Mouse (Mus musculus): ENCODE measurements around the gene Akap7. TPM values are rescaled to one million over a fixed set of nuclear protein-coding genes. Genes with fewer than 3 reads are reported as not detected.
"Not testable (repeated sequence)": the region's sequence is repeated elsewhere in the genome, so short reads cannot be mapped to it uniquely, and the experiment has no call there.

The Akap7 gene
- polyA plus RNA-seq, 1 experiment from 2014 or later, result 35.1 TPM

DNA sequence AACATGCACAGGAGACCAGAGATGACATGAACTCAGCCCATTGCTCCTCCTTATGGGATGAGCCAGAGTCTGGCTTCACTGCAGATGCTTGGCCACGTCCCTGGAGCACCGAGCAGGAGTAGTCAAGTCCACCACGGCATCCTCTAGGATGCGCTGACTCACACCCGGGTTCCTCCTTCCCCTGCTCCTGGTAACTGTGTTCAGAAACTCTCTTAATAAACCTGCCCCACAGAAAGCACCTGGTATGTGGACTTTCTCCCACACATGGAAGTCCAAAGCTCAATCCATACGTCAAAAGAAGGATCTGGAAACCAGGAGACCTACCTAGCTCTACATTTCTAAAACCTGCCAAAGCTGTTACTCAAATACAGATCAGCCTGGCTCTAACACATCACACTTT is 124.4 kb downstream of the Akap7 start:
- WGBS, result 98% methylated on average over 6 of the region's 6 CpGs
- H3K4me3 ChIP-seq (replicated peaks; ENCODE audit: low read depth, low read length), result no peak overlapping the region
- H3K36me3 ChIP-seq (ENCODE audit: control insufficient read depth, insufficient read depth, low read length), result no peaks in the 10 kb centered on the region
- H3K4me2 ChIP-seq (ENCODE audit: low read length), result no peak overlapping the region
- H3K27me3 ChIP-seq (ENCODE audit: control insufficient read depth, insufficient read depth, low read length), result no peaks in the 10 kb centered on the region
- no peaks in the 10 kb centered on the region for H3K4me1 ChIP-seq (ENCODE audit: control insufficient read depth, insufficient read depth, low read length)
- no peaks in the 10 kb centered on the region for H3K9me3 ChIP-seq (ENCODE audit: control insufficient read depth, low read length)
- no peak overlapping the region for H3K9ac ChIP-seq (replicated peaks; ENCODE audit: low read length)
- DNase-seq, result no peak
- no peak for ATAC-seq (ENCODE audit: low FRiP score, low TSS enrichment)
- H3K27ac ChIP-seq (replicated peaks; ENCODE audit: low read depth, low read length), result no peak overlapping the region

DNA sequence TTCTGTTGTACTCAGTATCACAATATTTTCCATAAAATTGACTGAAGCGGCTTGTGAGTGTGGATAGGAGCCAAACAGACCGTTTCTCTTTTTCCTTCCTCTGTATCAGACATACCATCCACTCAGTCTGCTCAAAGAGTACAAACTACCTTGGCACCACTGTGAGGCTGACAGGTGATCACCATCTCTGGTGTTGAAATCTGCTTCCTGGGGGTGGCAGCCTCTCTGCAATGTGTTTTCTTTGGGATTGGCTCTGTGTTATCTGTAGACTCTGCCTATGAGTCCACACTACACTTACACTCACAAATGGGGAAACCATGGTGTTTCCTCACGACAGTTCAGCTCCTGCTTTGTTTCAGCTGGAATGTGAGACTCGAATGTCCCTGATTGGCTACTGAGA is 128.6 kb downstream of the Akap7 start:
- H3K9me3 ChIP-seq (ENCODE audit: control insufficient read depth, low read length), result no peaks in the 10 kb centered on the region
- no peak overlapping the region for H3K4me2 ChIP-seq (ENCODE audit: low read length)
- no peaks in the 10 kb centered on the region for H3K4me1 ChIP-seq (ENCODE audit: control insufficient read depth, insufficient read depth, low read length)
- no peak overlapping the region for H3K27ac ChIP-seq (replicated peaks; ENCODE audit: low read depth, low read length)
- no peaks in the 10 kb centered on the region for H3K27me3 ChIP-seq (ENCODE audit: control insufficient read depth, insufficient read depth, low read length)
- no peak for DNase-seq
- no peak overlapping the region for H3K4me3 ChIP-seq (replicated peaks; ENCODE audit: low read depth, low read length)
- no peak for ATAC-seq (ENCODE audit: low FRiP score, low TSS enrichment)
- no peaks in the 10 kb centered on the region for H3K36me3 ChIP-seq (ENCODE audit: control insufficient read depth, insufficient read depth, low read length)
- WGBS, result 81% methylated on average over 4 of the region's 4 CpGs
- no peak overlapping the region for H3K9ac ChIP-seq (replicated peaks; ENCODE audit: low read length)

DNA sequence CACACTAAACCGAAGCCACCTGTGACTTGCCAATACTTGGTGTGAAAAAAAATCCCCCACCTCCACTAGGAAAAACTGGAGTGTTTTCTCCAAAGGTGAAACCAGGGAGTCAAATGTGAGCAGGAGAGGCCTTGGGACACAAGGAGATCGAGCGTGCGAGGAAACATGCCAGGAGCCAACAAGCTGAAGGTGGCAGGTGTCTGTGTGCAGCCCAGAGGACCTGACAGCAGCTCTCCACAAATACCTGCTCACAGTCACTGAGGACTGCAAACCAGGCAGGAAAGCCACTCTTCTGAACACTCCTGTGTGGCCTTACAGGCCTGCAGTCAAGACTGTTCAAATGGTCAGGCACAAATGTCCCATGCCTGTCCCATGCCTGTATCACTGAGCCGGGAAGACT is 130.4 kb downstream of the Akap7 start:
- no peak for ATAC-seq (ENCODE audit: low FRiP score, low TSS enrichment)
- 95% methylated on average over 5 of the region's 5 CpGs for WGBS
- no peak overlapping the region for H3K27ac ChIP-seq (replicated peaks; ENCODE audit: low read depth, low read length)

DNA sequence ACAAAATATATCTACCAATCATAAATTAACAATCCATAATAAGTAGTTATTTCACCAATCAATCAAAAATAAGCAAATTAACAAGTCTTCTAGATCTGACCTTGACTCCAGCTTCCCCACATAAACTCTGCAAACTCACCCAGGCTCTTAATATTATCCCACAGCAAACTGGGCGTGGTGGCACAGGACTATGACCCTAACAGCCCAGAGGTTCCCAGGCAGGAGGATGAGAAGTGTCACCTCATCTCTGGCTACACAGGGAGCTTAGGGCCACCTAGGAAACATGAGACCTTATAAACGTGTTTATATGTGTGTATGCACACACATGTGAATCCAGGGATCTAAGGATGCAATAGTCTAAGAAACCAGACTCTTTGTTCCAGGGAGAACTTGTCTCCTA is 132.8 kb downstream of the Akap7 start:
- Histone ChIP-seq H3K4me2 (ENCODE audit: low read length) (no peak overlapping the region), H3K9ac (replicated peaks; ENCODE audit: low read length) (no peak overlapping the region), H3K36me3 (ENCODE audit: control insufficient read depth, insufficient read depth, low read length) (no peaks in the 10 kb centered on the region), H3K4me1 (ENCODE audit: control insufficient read depth, insufficient read depth, low read length) (no peaks in the 10 kb centered on the region), H3K9me3 (ENCODE audit: control insufficient read depth, low read length) (no peaks in the 10 kb centered on the region), H3K27ac (replicated peaks; ENCODE audit: low read depth, low read length) (no peak overlapping the region), H3K27me3 (ENCODE audit: control insufficient read depth, insufficient read depth, low read length) (no peaks in the 10 kb centered on the region), H3K4me3 (replicated peaks; ENCODE audit: low read depth, low read length) (no peak overlapping the region)
- no peak for DNase-seq
- no peak for ATAC-seq (ENCODE audit: low FRiP score, low TSS enrichment)
- WGBS, result 81% methylated on average over 2 of the region's 2 CpGs

More for the DNA sequence above, 130.4 kb downstream of the Akap7 start:
- Histone ChIP-seq H3K4me2 (ENCODE audit: low read length) (no peak overlapping the region), H3K9ac (replicated peaks; ENCODE audit: low read length) (no peak overlapping the region), H3K9me3 (ENCODE audit: control insufficient read depth, low read length) (no peaks in the 10 kb centered on the region), H3K4me1 (ENCODE audit: control insufficient read depth, insufficient read depth, low read length) (no peaks in the 10 kb centered on the region), H3K36me3 (ENCODE audit: control insufficient read depth, insufficient read depth, low read length) (no peaks in the 10 kb centered on the region), H3K4me3 (replicated peaks; ENCODE audit: low read depth, low read length) (no peak overlapping the region), H3K27me3 (ENCODE audit: control insufficient read depth, insufficient read depth, low read length) (no peaks in the 10 kb centered on the region)
- no peak for DNase-seq

DNA sequence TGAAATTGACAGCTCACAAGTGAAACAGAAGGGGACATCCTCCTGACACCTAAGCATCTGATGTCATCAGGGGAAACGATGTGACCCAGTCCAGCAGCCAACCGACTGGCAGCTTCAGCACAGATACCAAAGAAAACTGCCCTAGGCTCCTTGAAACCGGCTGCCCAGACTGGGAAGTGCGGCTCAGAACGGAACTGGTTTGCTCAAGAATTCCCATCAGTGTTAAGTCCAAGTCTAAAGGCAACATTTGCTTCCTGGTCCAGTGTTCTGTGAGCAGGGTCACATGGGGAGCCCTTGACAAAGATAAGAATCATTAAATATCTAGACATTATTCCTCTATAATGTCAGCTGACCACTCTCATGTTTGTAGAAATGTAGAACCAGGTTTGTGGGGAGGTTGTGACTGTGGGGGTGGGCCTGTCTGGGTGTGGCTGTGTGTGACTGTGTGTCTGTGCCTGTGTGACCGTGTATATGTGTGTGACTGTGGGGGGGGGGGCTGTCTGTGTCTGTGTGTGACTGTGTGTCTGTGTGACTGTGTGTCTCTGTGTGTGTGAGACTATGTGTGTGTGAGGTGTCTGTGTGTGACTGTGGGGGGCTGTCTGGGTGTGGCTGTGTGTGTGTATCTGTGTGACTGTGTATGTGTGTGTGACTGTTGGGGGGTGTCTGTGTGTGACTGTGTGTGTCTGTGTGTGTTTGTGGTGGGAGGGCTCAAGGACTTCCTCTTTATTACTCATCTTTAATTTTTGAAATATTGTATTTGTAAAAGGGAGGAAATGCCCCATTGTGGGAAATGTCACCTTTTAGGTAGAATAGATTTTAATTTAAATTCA is 140.1 kb downstream of the Akap7 start:
- Histone ChIP-seq H3K27ac (replicated peaks; ENCODE audit: low read depth, low read length) (no peak overlapping the region), H3K4me1 (ENCODE audit: control insufficient read depth, insufficient read depth, low read length) (no peaks in the 10 kb centered on the region), H3K9ac (replicated peaks; ENCODE audit: low read length) (no peak overlapping the region), H3K27me3 (ENCODE audit: control insufficient read depth, insufficient read depth, low read length) (no peaks in the 10 kb centered on the region), H3K4me3 (replicated peaks; ENCODE audit: low read depth, low read length) (no peak overlapping the region), H3K9me3 (ENCODE audit: control insufficient read depth, low read length) (no peaks in the 10 kb centered on the region), H3K36me3 (ENCODE audit: control insufficient read depth, insufficient read depth, low read length) (no peaks in the 10 kb centered on the region), H3K4me2 (ENCODE audit: low read length) (no peak overlapping the region)
- no peak for DNase-seq
- ATAC-seq (ENCODE audit: low FRiP score, low TSS enrichment), result no peak
- 85% methylated on average over 6 of the region's 6 CpGs for WGBS

DNA sequence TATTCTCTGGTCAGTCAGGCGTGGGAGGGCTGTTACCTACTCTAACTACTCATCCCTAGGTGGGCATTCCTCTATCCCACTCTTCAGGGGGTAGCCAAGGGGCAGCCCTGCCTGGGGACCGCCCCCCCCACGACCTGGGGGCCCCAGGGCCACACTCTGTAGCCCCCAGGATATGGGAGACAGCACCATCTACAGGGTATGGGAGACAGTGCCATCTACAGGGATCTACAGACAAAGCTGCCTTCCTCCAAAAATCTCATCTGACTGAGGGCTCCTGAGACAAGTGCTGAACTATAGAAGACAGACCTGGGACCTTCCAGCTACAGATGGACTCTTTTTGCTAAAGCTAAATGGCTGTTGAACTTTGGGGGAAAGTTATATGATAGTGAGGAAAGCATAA is 144.2 kb downstream of the Akap7 start:
- H3K27me3 ChIP-seq (ENCODE audit: control insufficient read depth, insufficient read depth, low read length); H3K4me1 ChIP-seq (ENCODE audit: control insufficient read depth, insufficient read depth, low read length); H3K4me3 ChIP-seq (replicated peaks; ENCODE audit: low read depth, low read length); ATAC-seq (ENCODE audit: low FRiP score, low TSS enrichment); H3K9ac ChIP-seq (replicated peaks; ENCODE audit: low read length); H3K27ac ChIP-seq (replicated peaks; ENCODE audit: low read depth, low read length); H3K9me3 ChIP-seq (ENCODE audit: control insufficient read depth, low read length); H3K4me2 ChIP-seq (ENCODE audit: low read length); H3K36me3 ChIP-seq (ENCODE audit: control insufficient read depth, insufficient read depth, low read length); DNase-seq: not testable (repeated sequence)
- WGBS, result 33% methylated on average over 3 of the region's 3 CpGs

DNA sequence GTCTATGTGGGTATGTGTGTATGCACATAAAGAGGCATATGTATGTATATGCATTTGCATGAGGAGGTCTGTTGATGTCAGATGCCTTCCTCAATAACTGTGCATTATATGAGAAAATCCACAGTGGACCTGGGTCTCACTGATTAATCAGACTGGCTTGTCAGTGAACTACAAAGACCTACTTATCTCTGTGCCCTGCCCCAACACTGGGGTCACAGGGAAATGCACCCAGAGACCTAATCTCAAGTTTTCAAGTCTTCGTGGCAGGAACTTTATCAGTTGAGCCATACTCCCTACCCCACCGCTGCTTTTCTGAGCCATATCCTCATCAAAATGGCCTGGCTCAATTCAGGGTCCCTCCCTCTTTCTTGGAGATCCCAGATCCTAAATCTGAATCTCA is 146.0 kb downstream of the Akap7 start:
- Histone ChIP-seq H3K9ac (replicated peaks; ENCODE audit: low read length) (no peak overlapping the region), H3K27ac (replicated peaks; ENCODE audit: low read depth, low read length) (no peak overlapping the region), H3K27me3 (ENCODE audit: control insufficient read depth, insufficient read depth, low read length) (no peaks in the 10 kb centered on the region), H3K4me2 (ENCODE audit: low read length) (no peak overlapping the region), H3K4me3 (replicated peaks; ENCODE audit: low read depth, low read length) (no peak overlapping the region), H3K4me1 (ENCODE audit: control insufficient read depth, insufficient read depth, low read length) (no peaks in the 10 kb centered on the region), H3K9me3 (ENCODE audit: control insufficient read depth, low read length) (no peaks in the 10 kb centered on the region), H3K36me3 (ENCODE audit: control insufficient read depth, insufficient read depth, low read length) (no peaks in the 10 kb centered on the region)
- ATAC-seq (ENCODE audit: low FRiP score, low TSS enrichment) (no peak), DNase-seq (no peak)
- WGBS, result 86% methylated on average over 2 of the region's 2 CpGs

DNA sequence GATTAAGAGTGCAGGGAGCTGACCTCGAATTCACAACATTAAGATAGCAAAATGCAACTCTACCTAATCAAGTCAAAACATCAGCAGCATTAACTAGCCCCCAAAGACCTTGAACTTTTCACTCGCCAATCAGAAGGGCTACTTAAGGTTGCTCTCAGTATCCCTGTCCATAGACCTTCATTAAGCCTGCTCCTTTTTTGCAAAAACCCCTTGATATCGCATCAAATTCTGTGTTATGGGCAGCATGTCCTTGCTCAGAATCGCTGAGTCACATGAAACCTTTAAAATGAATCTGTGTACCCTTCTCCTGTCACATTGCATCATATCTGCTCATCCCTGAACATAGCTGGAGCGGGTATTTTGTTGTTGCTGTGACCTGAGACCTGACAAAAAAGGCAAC is 149.0 kb downstream of the Akap7 start:
- 88% methylated on average over 5 of the region's 5 CpGs for WGBS
- Histone ChIP-seq H3K4me1 (ENCODE audit: control insufficient read depth, insufficient read depth, low read length) (no peaks in the 10 kb centered on the region), H3K9me3 (ENCODE audit: control insufficient read depth, low read length) (no peaks in the 10 kb centered on the region), H3K36me3 (ENCODE audit: control insufficient read depth, insufficient read depth, low read length) (no peaks in the 10 kb centered on the region), H3K4me2 (ENCODE audit: low read length) (no peak overlapping the region), H3K4me3 (replicated peaks; ENCODE audit: low read depth, low read length) (no peak overlapping the region), H3K9ac (replicated peaks; ENCODE audit: low read length) (no peak overlapping the region), H3K27me3 (ENCODE audit: control insufficient read depth, insufficient read depth, low read length) (no peaks in the 10 kb centered on the region), H3K27ac (replicated peaks; ENCODE audit: low read depth, low read length) (no peak overlapping the region)
- ATAC-seq (ENCODE audit: low FRiP score, low TSS enrichment), result no peak
- no peak for DNase-seq

DNA sequence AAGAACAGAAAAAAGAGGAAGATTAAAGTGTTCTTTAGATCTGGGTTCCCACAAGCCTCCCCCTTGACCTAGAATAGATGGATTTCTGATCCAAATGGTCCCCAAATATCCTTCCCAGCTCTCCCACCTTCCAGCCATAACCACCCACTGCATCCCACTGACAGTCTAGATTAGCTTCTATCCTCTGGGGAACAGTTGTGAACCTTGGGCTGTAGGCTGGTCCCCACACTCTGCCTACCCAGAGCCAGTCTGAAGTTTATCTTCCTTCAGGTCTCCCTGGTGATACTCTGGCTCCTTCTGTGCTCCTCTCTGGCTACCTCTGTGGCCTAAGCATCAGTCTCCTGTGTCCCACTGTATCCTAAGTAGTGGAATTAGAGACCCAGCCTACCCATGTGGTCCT is 150.3 kb downstream of the Akap7 start:
- no peak for ATAC-seq (ENCODE audit: low FRiP score, low TSS enrichment)
- no peak overlapping the region for H3K27ac ChIP-seq (replicated peaks; ENCODE audit: low read depth, low read length)
- no peak overlapping the region for H3K9ac ChIP-seq (replicated peaks; ENCODE audit: low read length)
- no peak overlapping the region for H3K4me2 ChIP-seq (ENCODE audit: low read length)
- no peaks in the 10 kb centered on the region for H3K27me3 ChIP-seq (ENCODE audit: control insufficient read depth, insufficient read depth, low read length)
- no peaks in the 10 kb centered on the region for H3K36me3 ChIP-seq (ENCODE audit: control insufficient read depth, insufficient read depth, low read length)
- H3K4me1 ChIP-seq (ENCODE audit: control insufficient read depth, insufficient read depth, low read length), result no peaks in the 10 kb centered on the region
- H3K4me3 ChIP-seq (replicated peaks; ENCODE audit: low read depth, low read length), result no peak overlapping the region
- H3K9me3 ChIP-seq (ENCODE audit: control insufficient read depth, low read length), result no peaks in the 10 kb centered on the region
- no peak for DNase-seq
